Mouse (Mus musculus) adrenal gland, adult 2 months (tissue): ENCODE results near the gene Pfkfb3. TPM values are rescaled to one million over a fixed set of nuclear protein-coding genes. Genes with fewer than 3 reads are reported as not detected.

Experiments
- DNase-seq: peaks from one replicate; pipeline ENCODE4 v3.0.0; 2021
- long read RNA-seq: library from polyadenylated mRNA; stranded (forward); transcript quantifications from one replicate; pipeline ENCODE4 v2.0.0, GENCODE M21; 2021
- polyA plus RNA-seq: library from polyadenylated mRNA; depleted of rRNA; stranded (reverse); fragments of >200 nt; gene quantifications from 2 replicates; pipeline ENCODE4 v1.2.3, GENCODE M21; 2012; rRNA removed
- total RNA-seq, 2 experiments: library from RNA; stranded (reverse); gene quantifications; 2 replicates each; pipeline ENCODE4 v1.2.3; 2021

Pfkfb3 gene
- 100 to 1,000 TPM; 163 to 230 TPM for total RNA-seq
- polyA plus RNA-seq = 26.0 and 50.3 TPM in 2 replicates
- long read RNA-seq, full-length matches to known transcripts = 13 of 30 reads
- long read RNA-seq, partial matches to known transcripts = 1 of 30 reads
- long read RNA-seq, other reads (novel, unspliced or antisense) = 16 of 30 reads

DNA sequence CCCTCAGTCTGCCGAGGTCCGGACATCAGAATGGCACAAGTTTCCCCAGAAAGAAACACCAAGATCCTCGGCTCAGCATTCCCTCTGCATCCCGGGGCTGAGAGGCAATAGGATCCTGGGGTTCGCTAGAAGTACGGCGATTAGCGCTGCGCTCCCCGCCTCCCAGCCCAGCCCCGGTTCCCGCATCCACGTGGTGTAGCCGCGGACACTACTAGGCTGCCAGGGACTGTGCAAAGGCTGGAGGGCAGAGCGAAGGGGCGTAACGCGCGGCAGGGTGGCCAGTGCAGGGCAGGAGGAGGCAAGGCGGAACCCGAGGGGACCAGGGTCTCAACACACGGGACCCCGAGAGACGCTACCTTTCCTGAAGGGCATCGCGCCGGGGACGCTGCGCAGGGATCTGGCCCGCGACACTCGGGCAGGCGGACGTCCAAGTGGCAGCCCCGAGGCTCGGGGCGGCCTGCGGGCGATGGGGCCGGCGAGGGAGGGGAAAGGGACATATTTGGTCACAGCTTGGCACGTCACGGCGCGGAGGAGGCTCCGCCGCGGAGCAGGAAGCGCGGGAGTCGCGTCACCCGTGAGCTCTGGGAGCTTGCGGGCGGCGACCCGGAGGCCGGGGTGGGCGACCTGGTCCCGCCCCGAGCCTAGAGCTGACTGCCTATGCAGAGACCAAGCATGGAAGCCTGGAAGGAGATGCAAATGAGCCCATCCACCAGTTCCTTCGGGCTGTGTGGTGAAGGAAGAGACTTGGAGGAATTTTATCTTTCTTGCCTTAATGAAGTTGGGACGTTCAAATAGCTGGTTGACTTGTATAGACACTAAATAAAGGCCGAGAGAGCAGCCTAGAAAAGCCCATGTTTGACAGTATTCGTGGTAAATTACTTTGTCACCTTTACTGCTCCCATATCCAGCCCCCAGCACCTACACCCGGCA lies at the start of gene Pfkfb3:
Gene Pfkfb3, minus strand, starts transcription at position 607 of the 930 bp plus-strand sequence.
- peak; percentile 92 for DNase-seq

GRCm38 (mm10) chr2:11602506-11603489 lies 48.9 kb upstream of the Pfkfb3 start:
- DNase-seq = peak; percentile 96

GRCm38 (mm10) chr2:11601795-11602194 lies 47.9 kb upstream of the Pfkfb3 start:
- DNase-seq = no peak

DNA sequence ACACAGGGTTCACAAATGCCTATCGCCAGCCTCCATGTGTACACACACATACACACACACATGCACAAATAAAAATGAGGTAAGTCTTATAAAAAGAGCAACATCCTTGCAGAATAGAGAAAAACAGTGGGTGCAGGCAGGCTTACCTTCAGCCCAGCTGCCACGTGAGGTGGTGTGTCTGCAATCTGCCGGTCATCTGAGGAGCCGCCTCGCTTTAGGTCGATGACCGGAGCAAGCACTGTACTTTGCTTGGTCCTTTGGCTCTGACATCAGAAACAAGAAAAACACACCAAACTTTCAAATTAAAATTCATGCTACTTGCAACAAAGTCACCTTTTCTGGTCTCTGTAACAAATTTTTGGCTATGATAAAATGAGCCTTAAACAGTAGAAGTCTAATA lies 44.0 kb upstream of the Pfkfb3 start:
- no peak for DNase-seq

DNA sequence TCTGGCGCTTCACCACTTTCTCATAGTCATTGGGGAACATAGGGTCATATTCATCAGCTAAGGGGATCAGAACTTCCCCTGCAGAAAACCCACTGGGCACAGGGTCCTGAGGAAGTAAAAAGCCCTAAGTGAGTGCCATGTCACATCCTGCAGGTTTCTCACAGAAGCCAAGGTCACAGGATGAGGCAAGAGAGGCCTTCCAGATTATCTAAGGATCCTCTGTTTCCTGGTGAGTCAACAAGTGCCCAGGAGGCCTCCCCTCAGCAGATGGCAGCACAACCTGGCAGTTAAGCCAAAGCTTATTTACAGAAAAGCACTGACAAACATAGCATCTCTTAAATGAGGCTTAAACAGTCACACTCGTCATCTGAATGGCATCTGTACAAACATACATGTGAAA lies 42.8 kb upstream of the Pfkfb3 start:
- peak; percentile 38 for DNase-seq

GRCm38 (mm10) chr2:11587996-11588395 lies 34.1 kb upstream of the Pfkfb3 start:
- no peak for DNase-seq

DNA sequence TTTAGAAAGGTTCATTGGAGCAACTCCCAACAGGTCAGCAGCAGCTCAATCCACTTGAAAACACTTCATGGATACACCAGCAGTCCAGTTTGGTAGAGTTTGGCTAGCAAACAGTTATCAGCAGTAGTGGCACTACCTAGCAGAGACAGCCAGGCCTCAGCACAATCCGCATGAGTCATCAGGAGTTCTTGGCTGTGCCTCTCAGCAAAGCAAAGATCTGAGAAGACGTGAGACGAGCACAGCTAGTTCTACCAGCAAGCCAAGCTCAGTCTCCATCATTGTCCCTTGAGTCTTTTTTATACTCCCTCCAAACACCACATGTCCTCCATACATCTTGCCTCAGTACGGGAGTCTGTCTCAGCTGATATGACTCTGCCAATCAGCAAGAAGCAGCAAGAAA lies 25.5 kb upstream of the Pfkfb3 start:
- DNase-seq = peak; percentile 33

GRCm38 (mm10) chr2:11578187-11578586 lies 24.3 kb upstream of the Pfkfb3 start:
- no peak for DNase-seq

DNA sequence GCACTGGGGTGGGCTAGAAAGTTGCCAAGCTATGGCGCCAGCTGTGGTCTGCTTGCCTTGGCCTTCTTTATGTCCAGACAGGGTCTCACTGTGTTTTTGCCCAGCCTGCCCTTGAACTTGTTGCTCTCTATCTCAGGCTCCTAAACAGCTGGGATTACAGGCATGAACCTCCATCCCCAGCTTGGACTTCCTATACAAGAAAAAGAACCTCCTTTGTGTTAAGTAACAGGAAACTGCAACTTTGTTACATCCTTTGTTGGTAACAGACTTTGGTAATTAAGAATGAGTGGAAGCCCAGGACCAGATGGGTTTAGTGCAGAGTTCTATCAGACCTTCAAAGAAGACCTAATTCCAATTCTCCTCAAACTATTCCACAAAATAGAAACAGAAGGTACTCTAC lies 19.8 kb upstream of the Pfkfb3 start:
- no peak for DNase-seq

- peak; percentile 76 for DNase-seq
These were observed 17.2 kb upstream of the Pfkfb3 start for GRCm38 (mm10) chr2:11571004-11571535.

DNA sequence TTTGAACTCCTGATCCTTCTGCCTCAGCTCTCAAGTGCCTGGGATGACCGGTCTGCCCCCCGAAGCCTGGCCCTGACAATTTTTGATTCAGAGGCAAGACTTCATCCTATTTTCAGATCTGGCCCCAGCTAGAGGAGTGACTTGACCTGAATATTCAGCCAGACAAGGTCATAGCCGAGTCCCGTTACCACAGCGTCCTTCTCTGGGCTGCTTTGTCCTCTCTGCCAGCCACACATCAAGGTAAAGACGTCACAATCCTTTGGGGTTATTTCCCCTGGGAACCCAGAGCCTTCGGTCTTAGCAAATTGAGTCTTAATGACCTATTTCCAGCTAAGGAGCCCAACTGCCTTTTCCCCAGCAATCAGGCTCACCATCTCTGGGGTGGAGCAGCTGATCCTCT lies 14.6 kb upstream of the Pfkfb3 start:
- peak; percentile 76 for DNase-seq

DNA sequence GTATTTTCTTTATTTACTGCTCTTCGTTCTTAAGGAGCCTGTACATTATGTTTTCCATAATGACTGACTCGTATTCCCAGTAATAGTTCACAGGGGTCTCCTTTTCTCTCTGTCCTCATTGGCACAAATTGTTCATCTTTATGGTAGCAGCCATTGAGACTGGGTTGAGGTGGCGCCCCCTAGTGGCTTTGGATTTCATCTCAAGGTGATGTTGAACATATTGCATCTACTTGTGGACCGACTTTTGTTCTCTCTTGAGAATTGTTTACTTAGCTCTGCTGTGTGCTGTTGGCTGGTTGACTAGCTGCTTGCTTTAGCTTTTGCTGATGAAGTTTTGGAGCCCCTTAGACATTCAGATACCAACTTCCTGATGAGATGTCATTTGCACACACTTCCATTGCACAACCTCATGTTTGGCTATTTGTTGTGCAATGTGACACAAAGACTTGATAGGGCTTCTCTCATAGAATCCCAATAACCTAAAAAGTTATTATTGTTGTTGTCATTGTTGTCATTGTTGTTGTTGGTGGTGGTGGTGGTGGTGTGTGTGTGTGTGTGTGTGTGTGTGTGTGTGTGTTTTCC lies 14.0 kb upstream of the Pfkfb3 start:
- no peak for DNase-seq

- DNase-seq = no peak
These were observed 13.0 kb upstream of the Pfkfb3 start for GRCm38 (mm10) chr2:11566898-11567297.

- DNase-seq = no peak
These were observed 12.4 kb upstream of the Pfkfb3 start for GRCm38 (mm10) chr2:11566241-11566640.

DNA sequence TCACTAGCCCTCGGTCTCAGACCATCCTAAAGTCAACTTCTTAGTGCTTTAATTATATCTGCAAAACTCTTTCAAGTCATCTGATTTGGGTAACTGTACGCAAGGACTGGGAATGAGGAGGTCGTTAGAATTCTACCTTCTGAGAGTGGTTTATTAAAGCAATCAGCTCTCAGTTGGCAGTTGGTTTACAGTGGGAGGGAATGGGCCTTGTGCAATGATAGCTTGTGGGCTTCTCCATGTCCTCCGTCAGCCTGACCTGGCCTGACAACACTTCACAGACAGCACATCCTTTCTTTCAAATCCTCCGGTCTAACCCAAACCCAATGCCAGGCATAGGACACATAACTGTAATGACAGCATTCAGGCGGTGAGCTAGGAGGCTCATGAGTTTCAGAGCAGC lies 10.9 kb upstream of the Pfkfb3 start:
- no peak for DNase-seq

DNA sequence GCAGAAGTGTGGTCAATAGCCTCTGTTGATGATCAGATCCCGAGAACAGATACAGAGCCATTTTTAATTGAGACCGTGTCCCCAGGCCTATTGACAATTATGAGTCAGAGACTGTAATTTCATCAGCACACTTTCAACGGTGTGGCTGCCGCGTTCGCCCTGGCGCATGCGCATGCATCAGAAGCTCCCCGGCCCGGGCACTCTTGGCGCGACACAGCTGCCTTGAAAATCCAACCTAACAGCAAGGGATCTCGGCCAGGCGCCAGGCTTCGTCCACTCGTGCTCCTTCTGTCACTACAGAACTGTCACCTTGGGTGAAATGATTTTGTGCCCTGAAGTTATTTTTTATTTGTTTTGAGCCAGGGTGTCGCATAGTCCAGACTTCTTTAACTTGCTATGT lies 9.4 kb upstream of the Pfkfb3 start:
- DNase-seq = peak; percentile 66

GRCm38 (mm10) chr2:11558654-11559053 lies 4.8 kb upstream of the Pfkfb3 start:
- DNase-seq = no peak

- DNase-seq = no peak
These were observed 3.4 kb upstream of the Pfkfb3 start for GRCm38 (mm10) chr2:11557244-11557643.

DNA sequence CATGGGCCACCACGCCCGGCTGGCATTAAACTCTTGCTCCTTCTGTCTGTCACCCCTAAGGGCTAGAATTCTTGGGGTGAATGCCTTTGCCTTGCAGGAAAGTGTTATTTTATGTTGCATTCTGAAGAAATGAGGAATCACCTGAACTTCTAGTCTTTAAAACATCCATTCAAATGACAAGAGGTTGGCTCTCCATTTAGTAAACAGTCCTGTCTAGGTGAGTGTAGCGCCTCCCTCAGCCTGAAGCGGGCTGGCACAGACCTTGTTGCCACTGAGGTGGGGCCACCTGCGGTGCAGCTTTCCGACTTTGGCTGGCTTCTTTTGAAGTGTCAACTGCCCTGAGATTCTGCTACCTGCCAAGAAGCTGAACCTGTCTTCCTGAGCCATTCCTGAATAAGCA lies 1.4 kb upstream of the Pfkfb3 start:
- no peak for DNase-seq

- DNase-seq = peak; percentile 83
These were observed 868 bp downstream of the Pfkfb3 start for GRCm38 (mm10) chr2:11552966-11553451.

- no peak for DNase-seq
These were observed 1.5 kb downstream of the Pfkfb3 start for GRCm38 (mm10) chr2:11552297-11552821.
